Mouse (Mus musculus) megakaryocyte-erythroid progenitor cell, adult 5-6 weeks (primary cell): ENCODE data around the gene Gadd45gip1. TPM values are rescaled to one million over a fixed set of nuclear protein-coding genes. Genes with fewer than 3 reads are reported as not detected.
A peak's percentile ranks its signal among the peaks of the same experiment; 100 is the strongest.

Source experiments
- ATAC-seq: replicated peaks from 2 replicates; pipeline ENCODE4 v1.8.0; 2016; ENCODE audit warnings: mild to moderate bottlenecking, inconsistent platforms; ENCODE audit not compliant: severe bottlenecking, poor library complexity, low FRiP score, low TSS enrichment
- total RNA-seq, 2 experiments: library from RNA; stranded (forward) in 1 of 2; stranded (reverse) in 1 of 2; fragments of 200-1000, 215-1000 nt in 1 of 2; fragments of >200 nt in 1 of 2; fragmentation: Nextera tagmentation in 1 of 2; gene quantifications; 2 replicates each; pipeline ENCODE4 v1.2.3; 2014 to 2017

The Gadd45gip1 gene
- total RNA-seq, 2 experiments from 2014 or later: 28.3 to 61.8 TPM

- ATAC-seq: no peak
These were observed 37.4 kb upstream of the Gadd45gip1 start for GRCm38 (mm10) chr8:84793791-84794485.

GRCm38 (mm10) chr8:84794486-84794885 is 36.8 kb upstream of the Gadd45gip1 start:
- ATAC-seq: no peak

GRCm38 (mm10) chr8:84797256-84797797 is 34.0 kb upstream of the Gadd45gip1 start:
- no peak for ATAC-seq

- ATAC-seq: no peak
These were observed 33.4 kb upstream of the Gadd45gip1 start for GRCm38 (mm10) chr8:84797971-84798370.

GRCm38 (mm10) chr8:84798446-84799135 is 32.7 kb upstream of the Gadd45gip1 start:
- ATAC-seq: peak; percentile 42

GRCm38 (mm10) chr8:84799136-84799931 is 32.0 kb upstream of the Gadd45gip1 start:
- ATAC-seq: peak; percentile 47; the same call in 1 of the 2 replicates

- peak; percentile 35; the same call in 1 of the 2 replicates for ATAC-seq
These were observed 31.1 kb upstream of the Gadd45gip1 start, which contains the start of gene Nfix for GRCm38 (mm10) chr8:84799999-84800831. TSS of gene Nfix (minus strand) at chr8:84800344.

GRCm38 (mm10) chr8:84806031-84806430 is 25.3 kb upstream of the Gadd45gip1 start:
- no peak for ATAC-seq

GRCm38 (mm10) chr8:84809109-84809940 is 22.0 kb upstream of the Gadd45gip1 start:
- ATAC-seq: no peak

- no peak for ATAC-seq
These were observed 21.4 kb upstream of the Gadd45gip1 start for GRCm38 (mm10) chr8:84809941-84810280.

- peak; percentile 63 for ATAC-seq
These were observed 20.4 kb upstream of the Gadd45gip1 start for GRCm38 (mm10) chr8:84810896-84811295.

GRCm38 (mm10) chr8:84811303-84811702 is 20.0 kb upstream of the Gadd45gip1 start:
- no peak for ATAC-seq

- ATAC-seq: peak; percentile 60
These were observed 18.3 kb upstream of the Gadd45gip1 start for GRCm38 (mm10) chr8:84813059-84813458.

- ATAC-seq: no peak
These were observed 17.5 kb upstream of the Gadd45gip1 start for GRCm38 (mm10) chr8:84813830-84814229.

- ATAC-seq: no peak
These were observed 17.1 kb upstream of the Gadd45gip1 start for GRCm38 (mm10) chr8:84814240-84814554.

GRCm38 (mm10) chr8:84814555-84815441 is 16.5 kb upstream of the Gadd45gip1 start:
- ATAC-seq: no peak

- peak; percentile 83 for ATAC-seq
These were observed 15.8 kb upstream of the Gadd45gip1 start for GRCm38 (mm10) chr8:84815547-84815946.
